ENCODE assay signal across 8 mouse cellular contexts in the genomic region with DNA sequence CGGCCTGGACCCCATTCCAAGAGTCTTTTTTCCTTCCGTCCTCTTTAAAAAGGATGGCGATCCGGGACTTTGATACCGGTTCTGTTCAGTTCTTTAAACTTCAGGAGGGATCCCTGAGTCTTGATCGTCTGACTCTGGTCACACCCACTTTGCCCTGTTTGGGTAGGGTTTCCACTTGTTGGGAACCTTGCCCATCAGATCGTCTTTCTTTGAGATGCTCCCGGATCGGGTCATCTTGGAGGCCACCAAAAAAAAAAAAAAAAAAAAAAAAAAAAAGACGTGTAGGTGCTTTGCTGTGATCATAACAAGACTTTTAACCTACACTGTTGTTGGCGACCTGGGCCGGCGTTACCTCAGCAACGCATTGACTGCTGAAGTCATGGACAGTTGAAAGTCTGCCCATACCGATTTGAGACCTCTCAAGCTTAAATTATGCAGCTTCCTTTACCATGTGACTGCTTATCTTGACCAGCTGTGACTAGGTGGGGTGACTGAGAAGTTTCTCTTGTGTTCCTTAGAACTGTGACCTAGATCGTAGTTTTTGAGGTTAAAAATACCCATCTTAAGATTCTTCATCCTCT. TPM values are rescaled to one million over a fixed set of nuclear protein-coding genes. Genes with fewer than 3 reads are reported as not detected.
DNase-seq lines count a peak whose midpoint lies in the region; ATAC-seq and TF ChIP-seq lines count a peak whose summit lies in the region.

No protein-coding gene starts in this region.

- peak overlapping the region; percentile 92 for H3K4me3 ChIP-seq in cerebellum, adult 2 months (replicated peaks; ENCODE audit: insufficient read depth, low read depth, low read length)
- peak overlapping the region; percentile 80 for H3K4me3 ChIP-seq in forebrain, embryonic 13.5 days

- no peaks in the 10 kb centered on the region for H3K36me3 ChIP-seq in forebrain, embryonic 13.5 days (ENCODE audit: poor library complexity, severe bottlenecking)

- H3K4me1 ChIP-seq in cerebellum, adult 2 months (ENCODE audit: control insufficient read depth, insufficient read depth, low read length): peaks cover 4% of the 10 kb centered on the region
- H3K4me1 ChIP-seq in forebrain, embryonic 13.5 days: peaks cover 16% of the 10 kb centered on the region

- H3K27me3 ChIP-seq in cerebellum, adult 2 months (ENCODE audit: control insufficient read depth, insufficient read depth, low read length): no peaks in the 10 kb centered on the region
- H3K27me3 ChIP-seq in Patski: no peaks in the 10 kb centered on the region
- H3K27me3 ChIP-seq in forebrain, embryonic 13.5 days: no peaks in the 10 kb centered on the region

- peak overlapping the region; percentile 73 for H3K4me2 ChIP-seq in forebrain, embryonic 13.5 days

- WGBS in cerebellum, adult 2 months: 5% methylated on average over 16 of the region's 16 CpGs
- 9% methylated on average over 16 of the region's 16 CpGs for WGBS in forebrain, embryonic 13.5 days

- in situ Hi-C loops in Patski (cut with MboI; ENCODE audit: low pct_unique_long_range_greater_than_20kb): no loop called here

- CTCF ChIA-PET in Patski (lab: Charles Lee): interaction anchor here (1.1 kb wide), 1 partner anchor 11 kb away, joined by 3 read pairs; no protein-coding TSS in a partner anchor

- POLR2A ChIA-PET in Patski (lab: Charles Lee): no interaction called here

- TF ChIP-seq CTCF in cerebellum, adult 2 months (IDR thresholded peaks at IDR 0.05; ENCODE audit: borderline replicate concordance, insufficient read depth, low read depth, low read length): no peak
- no peak for TF ChIP-seq CTCF in Patski (IDR thresholded peaks at IDR 0.05)

- H3K9me3 ChIP-seq in forebrain, embryonic 13.5 days (replicated peaks): no peaks in the 10 kb centered on the region

- no peak for DNase-seq in cerebellum, adult 2 months
- no peak for DNase-seq in cerebellum, postnatal 10 days
- DNase-seq in Patski (ENCODE audit: low read depth, low spot score): no peak
- DNase-seq in kidney, adult 9 months: peak; percentile 57
- peak; percentile 21 for DNase-seq in lung, postnatal 25 days (ENCODE audit: low spot score)
- peak; percentile 42 to 74 for DNase-seq in spleen, postnatal 36 days (ENCODE audit: low spot score in 2 of 2)
- no peak for DNase-seq in Muller cell, postnatal 12 days (ENCODE audit: inconsistent ontology term)

- H3K9ac ChIP-seq in forebrain, embryonic 13.5 days: peak overlapping the region; percentile 90

- no peak overlapping the region; the same call in 1 of the 2 replicates for H3K27ac ChIP-seq in cerebellum, adult 2 months (ENCODE audit: insufficient read depth, low read length)
- H3K27ac ChIP-seq in forebrain, embryonic 13.5 days: peak overlapping the region; percentile 80; the same call in 1 of the 2 replicates

- peak; percentile 49 for ATAC-seq in Patski
- ATAC-seq in forebrain, embryonic 13.5 days: no peak

- TF ChIP-seq POLR2A in cerebellum, adult 2 months (IDR thresholded peaks at IDR 0.05; ENCODE audit: borderline replicate concordance, insufficient read depth, low read length): no peak

RNA-seq across cellular contexts. Expression of gene Wwp2, which starts 0.8 kb away (rescaled TPM):
- 32.4 and 33.9 TPM in 2 replicates for polyA plus RNA-seq in cerebellum, adult 2 months (2012; rRNA removed)
- 26.9 TPM for polyA plus RNA-seq in Patski (2021)
- 40.8 and 46.5 TPM in 2 replicates for polyA plus RNA-seq in forebrain, embryonic 13.5 days (2015; fragmentation: Nextera tagmentation; extraction: Ambion mirVana)

RNA-seq across cellular contexts. Expression of gene Nob1, which starts 12.1 kb away (rescaled TPM):
- polyA plus RNA-seq in cerebellum, adult 2 months (2012; rRNA removed): 57.8 and 60.8 TPM in 2 replicates
- 42.1 TPM for polyA plus RNA-seq in Patski (2021)
- polyA plus RNA-seq in forebrain, embryonic 13.5 days (2015; fragmentation: Nextera tagmentation; extraction: Ambion mirVana): 75.1 and 75.6 TPM in 2 replicates

RNA-seq across cellular contexts. Expression of gene Nqo1, which starts 33.9 kb away (rescaled TPM):
- 7.9 and 10.3 TPM in 2 replicates for polyA plus RNA-seq in cerebellum, adult 2 months (2012; rRNA removed)
- 1.0 TPM for polyA plus RNA-seq in Patski (2021)
- 4.1 and 4.5 TPM in 2 replicates for polyA plus RNA-seq in forebrain, embryonic 13.5 days (2015; fragmentation: Nextera tagmentation; extraction: Ambion mirVana)

Comparison
In these comparisons a context has a peak if more than half of its experiments do, and no peak if none do; other contexts are left out.
1. DNase-seq: peak in kidney, adult 9 months (single experiment), lung, postnatal 25 days (single experiment) and spleen, postnatal 36 days (2 of 2); none in cerebellum, adult 2 months (0 of 2), cerebellum, postnatal 10 days (0 of 2), Patski (single experiment) and Muller cell, postnatal 12 days (single experiment).